Mouse (Mus musculus): ENCODE measurements around the gene Lgalsl. TPM values are rescaled to one million over a fixed set of nuclear protein-coding genes. Genes with fewer than 3 reads are reported as not detected.

Gene Lgalsl
- polyA plus RNA-seq, 1 experiment from 2014 or later: 94.2 TPM

DNA sequence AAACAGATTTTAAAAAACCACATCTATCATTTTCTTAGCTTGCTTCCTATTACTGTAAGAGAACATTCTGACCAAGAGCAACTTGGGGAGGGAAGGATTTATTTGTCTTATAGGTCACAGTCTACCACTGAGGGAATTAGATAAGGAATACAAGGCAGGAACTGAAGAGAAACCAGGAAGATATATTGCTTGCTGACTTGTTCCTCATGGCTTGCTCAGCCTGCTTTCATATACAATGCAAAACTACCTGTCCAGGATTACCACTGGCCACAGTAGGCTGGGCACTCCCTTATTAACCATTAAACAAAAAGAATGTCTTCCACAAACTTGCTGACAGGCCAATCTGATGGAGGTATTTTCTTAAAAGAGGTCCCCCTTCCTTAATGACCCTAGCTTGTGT is 54.2 kb downstream of the Lgalsl start:
- no peak for TF ChIP-seq EP300 (optimal IDR thresholded peaks at IDR 0.05)
- TF ChIP-seq CTCF (IDR thresholded peaks at IDR 0.05; ENCODE audit: low read depth): no peak
- Histone ChIP-seq H3K4me3 (ENCODE audit: low read depth, low read length) (no peak overlapping the region), H3K4me2 (replicated peaks; ENCODE audit: low read depth) (no peak overlapping the region), H3K9ac (ENCODE audit: low read length) (no peak overlapping the region), H3K4me1 (replicated peaks; ENCODE audit: control insufficient read depth, insufficient read depth) (no peaks in the 10 kb centered on the region), H3K27ac (replicated peaks) (no peak overlapping the region), H3K36me3 (ENCODE audit: control insufficient read depth, insufficient read depth, low read length) (no peaks in the 10 kb centered on the region), H3K9me3 (ENCODE audit: control insufficient read depth, low read length) (no peaks in the 10 kb centered on the region), H3K27me3 (ENCODE audit: control insufficient read depth, insufficient read depth, low read length) (no peaks in the 10 kb centered on the region)
- DNase-seq (ENCODE audit: low spot score) (no peak), ATAC-seq (ENCODE audit: low FRiP score, low TSS enrichment) (no peak)

Other genes starting within 250 kb of the Lgalsl start
- gene Aftph, start 89.5 kb downstream of the Lgalsl start, polyA plus RNA-seq (2015; fragmentation: Nextera tagmentation; extraction: Ambion mirVana): 14.8 and 15.3 TPM in 2 replicates

Measured in stomach, postnatal 0 days (tissue).